Mouse (Mus musculus) stomach, embryonic 14.5 days (tissue): ENCODE measurements at regions not wholly inside any gene's neighbourhood (a gene's known extent, or its start where the extent isn't known, plus 50 kb on each side); places are given as distances from the start of the nearest gene placed in this dataset.

ENCODE experiments used
- ATAC-seq: fragments of 200-750 bp; cut with Nextera tagmentation; 2 replicates; pipeline ENCODE4 v1.8.0; 2017; ENCODE audit warnings: low read depth, moderate TSS enrichment; ENCODE audit not compliant: insufficient number of reproducible peaks, insufficient read depth, low FRiP score
- H3K27ac ChIP-seq: fragments of 300-500 bp; sonication (generic); 2 replicates; pipeline ENCODE4 v1.5.1; 2014; ENCODE audit warnings: mild to moderate bottlenecking, low read length, moderate library complexity, mixed read lengths
- H3K27me3 ChIP-seq: fragments of 300-500 bp; sonication (generic); 2 replicates; pipeline ENCODE4 v1.6.1; 2014; ENCODE audit warnings: low read length, control low read depth, mixed read lengths; ENCODE audit not compliant: control insufficient read depth, insufficient read depth
- H3K36me3 ChIP-seq: fragments of 300-500 bp; sonication (generic); 2 replicates; pipeline ENCODE4 v1.6.1; 2014; ENCODE audit warnings: mild to moderate bottlenecking, control low read depth, low read length, moderate library complexity, mixed read lengths; ENCODE audit not compliant: control insufficient read depth, insufficient read depth
- H3K4me1 ChIP-seq: fragments of 300-500 bp; sonication (generic); 2 replicates; pipeline ENCODE4 v1.6.1; 2014; ENCODE audit warnings: low read length, control low read depth, mixed read lengths; ENCODE audit not compliant: control insufficient read depth, insufficient read depth
- H3K4me2 ChIP-seq: fragments of 300-500 bp; sonication (generic); replicated peaks from 2 replicates; pipeline ENCODE4 v1.6.1; 2014; ENCODE audit warnings: low read depth, low read length, control low read depth
- H3K4me3 ChIP-seq: fragments of 300-500 bp; sonication (generic); 2 replicates; pipeline ENCODE4 v1.5.1; 2014; ENCODE audit warnings: low read depth, low read length, control low read depth
- H3K9ac ChIP-seq: fragments of 300-500 bp; sonication (generic); replicated peaks from 2 replicates; pipeline ENCODE4 v1.6.1; 2014; ENCODE audit warnings: low read depth, mild to moderate bottlenecking, control low read depth, low read length, moderate library complexity, mixed read lengths
- H3K9me3 ChIP-seq: fragments of 300-500 bp; sonication (generic); 2 replicates; pipeline ENCODE4 v1.6.1; 2016; ENCODE audit warnings: low read depth, low read length, control low read depth; ENCODE audit not compliant: control insufficient read depth
- WGBS: fragments of 180-500 bp; shearing (Covaris S2); extraction: QIAGEN DNeasy Blood & Tissue Kit; methylation state at CpG from one replicate; pipeline ENCODE4 v1.1.7; 2014; 5-methylcytosine and 5-hydroxymethylcytosine counted together

- ATAC-seq, result no peak
- WGBS, result 69% methylated on average over 5 of the region's 5 CpGs
- H3K27ac ChIP-seq, result no peak overlapping the region
These were observed 55.3 kb upstream of the Ccnd2 start for GRCm38 (mm10) chr6:127207308-127207707.

DNA sequence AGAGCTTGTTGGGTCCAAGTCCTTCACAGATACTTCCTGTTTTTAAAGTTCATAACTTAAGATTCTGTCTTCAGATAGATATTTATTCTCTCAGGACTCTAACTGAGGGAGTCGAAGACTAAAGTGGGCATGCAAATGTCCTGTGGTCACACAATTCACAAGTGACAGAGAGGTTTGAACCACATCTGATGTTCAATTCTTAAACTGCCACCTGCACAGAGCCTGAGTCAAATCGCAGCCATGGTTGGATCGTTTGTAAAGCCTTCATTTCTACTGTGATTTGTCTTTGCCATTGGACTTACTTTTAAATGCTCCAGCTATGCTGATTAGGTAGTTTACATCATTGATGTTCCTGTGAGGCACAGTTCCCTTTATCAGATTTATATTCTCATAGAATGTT, 61.4 kb upstream of the Ccnd2 start:
- 85% methylated on average over 3 of the region's 3 CpGs for WGBS

More at GRCm38 (mm10) chr6:127207308-127207707, 55.3 kb upstream of the Ccnd2 start:
- Histone ChIP-seq H3K4me2 (no peak overlapping the region), H3K9ac (no peak overlapping the region), H3K4me1 (no peaks in the 10 kb centered on the region), H3K27me3 (no peaks in the 10 kb centered on the region), H3K36me3 (no peaks in the 10 kb centered on the region), H3K4me3 (no peak overlapping the region), H3K9me3 (no peaks in the 10 kb centered on the region)

DNA sequence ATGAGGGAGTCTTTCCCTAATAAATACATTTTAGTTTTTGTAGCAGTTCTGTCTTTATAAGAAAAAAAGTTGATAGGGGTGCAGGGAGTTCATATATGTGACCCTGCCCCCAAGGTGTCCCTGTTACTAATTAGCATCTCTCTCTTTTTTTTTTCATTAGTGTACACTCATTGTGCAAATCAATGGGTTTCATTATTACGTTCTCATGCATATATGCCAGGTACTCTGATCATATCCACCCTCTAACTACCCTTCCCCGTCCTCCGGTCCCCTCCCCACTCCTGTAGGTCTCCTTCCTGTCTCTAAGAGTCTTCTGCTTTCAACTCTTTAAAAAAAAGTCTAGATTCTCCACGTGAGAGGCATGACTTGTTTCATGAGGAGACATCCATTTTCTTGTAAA, 63.9 kb upstream of the Ccnd2 start:
- Histone ChIP-seq H3K9ac (no peak overlapping the region), H3K27me3 (no peaks in the 10 kb centered on the region), H3K4me1 (no peaks in the 10 kb centered on the region), H3K36me3 (no peaks in the 10 kb centered on the region), H3K9me3 (no peaks in the 10 kb centered on the region), H3K4me3 (no peak overlapping the region), H3K27ac (no peak overlapping the region), H3K4me2 (no peak overlapping the region)
- no peak for ATAC-seq
- 61% methylated on average over 4 of the region's 4 CpGs for WGBS

More for the DNA sequence above, 61.4 kb upstream of the Ccnd2 start:
- Histone ChIP-seq H3K36me3 (no peaks in the 10 kb centered on the region), H3K27ac (no peak overlapping the region), H3K9ac (no peak overlapping the region), H3K4me1 (no peaks in the 10 kb centered on the region), H3K27me3 (no peaks in the 10 kb centered on the region), H3K9me3 (no peaks in the 10 kb centered on the region), H3K4me2 (no peak overlapping the region), H3K4me3 (no peak overlapping the region)
- no peak for ATAC-seq

- 78% methylated on average over 17 of the region's 17 CpGs for WGBS
- Histone ChIP-seq H3K36me3 (no peaks in the 10 kb centered on the region), H3K4me2 (no peak overlapping the region)
These were observed 66.8 kb upstream of the Ccnd2 start for GRCm38 (mm10) chr6:127218634-127219445.

GRCm38 (mm10) chr6:127219446-127219802, 67.4 kb upstream of the Ccnd2 start:
- no peak for ATAC-seq
- 75% methylated on average over 7 of the region's 7 CpGs for WGBS
- no peaks in the 10 kb centered on the region for H3K4me1 ChIP-seq
- no peak overlapping the region for H3K27ac ChIP-seq
- H3K36me3 ChIP-seq, result no peaks in the 10 kb centered on the region
- H3K9me3 ChIP-seq, result no peaks in the 10 kb centered on the region
- no peak overlapping the region for H3K4me3 ChIP-seq
- no peak overlapping the region for H3K4me2 ChIP-seq
- no peak overlapping the region for H3K9ac ChIP-seq
- no peaks in the 10 kb centered on the region for H3K27me3 ChIP-seq

More at GRCm38 (mm10) chr6:127218634-127219445, 66.8 kb upstream of the Ccnd2 start:
- no peaks in the 10 kb centered on the region for H3K4me1 ChIP-seq
- H3K9me3 ChIP-seq, result no peaks in the 10 kb centered on the region
- H3K9ac ChIP-seq, result no peak overlapping the region
- H3K27me3 ChIP-seq, result no peaks in the 10 kb centered on the region
- ATAC-seq, result no peak
- H3K4me3 ChIP-seq, result no peak overlapping the region
- H3K27ac ChIP-seq, result no peak overlapping the region

- no peak for ATAC-seq
- 75% methylated on average over 5 of the region's 5 CpGs for WGBS
- Histone ChIP-seq H3K9me3 (no peaks in the 10 kb centered on the region), H3K4me2 (no peak overlapping the region), H3K36me3 (no peaks in the 10 kb centered on the region), H3K4me3 (no peak overlapping the region), H3K27ac (no peak overlapping the region), H3K4me1 (no peaks in the 10 kb centered on the region), H3K9ac (no peak overlapping the region), H3K27me3 (no peaks in the 10 kb centered on the region)
These were observed 74.4 kb upstream of the Ccnd2 start for GRCm38 (mm10) chr6:127226242-127226983.

GRCm38 (mm10) chr6:127236510-127237109, 84.6 kb upstream of the Ccnd2 start:
- Histone ChIP-seq H3K36me3 (no peaks in the 10 kb centered on the region), H3K27ac (no peak overlapping the region), H3K4me3 (no peak overlapping the region), H3K27me3 (no peaks in the 10 kb centered on the region), H3K4me2 (no peak overlapping the region), H3K9me3 (no peaks in the 10 kb centered on the region), H3K4me1 (no peaks in the 10 kb centered on the region), H3K9ac (no peak overlapping the region)
- 85% methylated on average over 4 of the region's 4 CpGs for WGBS
- no peak for ATAC-seq

- Histone ChIP-seq H3K4me1 (no peaks in the 10 kb centered on the region), H3K27me3 (no peaks in the 10 kb centered on the region), H3K4me3 (no peak overlapping the region), H3K9ac (no peak overlapping the region), H3K27ac (no peak overlapping the region), H3K4me2 (no peak overlapping the region), H3K9me3 (no peaks in the 10 kb centered on the region), H3K36me3 (no peaks in the 10 kb centered on the region)
- ATAC-seq, result no peak
- whole genome bisulfite sequencing, result 55% methylated on average over 12 of the region's 12 CpGs
These were observed 85.2 kb upstream of the Ccnd2 start for GRCm38 (mm10) chr6:127237168-127237567.
